Mouse (Mus musculus) heart, embryonic 14.5 days (tissue): ENCODE results near the gene Saysd1. TPM values are rescaled to one million over a fixed set of nuclear protein-coding genes. Genes with fewer than 3 reads are reported as not detected.

ENCODE experiments used
- ATAC-seq: fragments of 200-750 bp; cut with Nextera tagmentation; 2 replicates; pipeline ENCODE4 v1.8.0; 2017; ENCODE audit warnings: low read depth, moderate TSS enrichment; ENCODE audit not compliant: insufficient number of reproducible peaks, insufficient read depth, low FRiP score
- H3K27ac ChIP-seq, 2 experiments: fragments of 200-500 bp in 1 of 2; fragments of 300-500 bp in 1 of 2; sonication (generic) in 1 of 2; replicated peaks in 1 of 2; 2 replicates each; pipeline ENCODE4 v1.5.1; 2012 to 2014; ENCODE audit warnings: low read depth in 2 of 2, low read length in 2 of 2, control low read depth in 1 of 2, mild to moderate bottlenecking in 1 of 2, mixed read lengths in 1 of 2; ENCODE audit not compliant: control insufficient read depth in 1 of 2, insufficient read depth in 1 of 2
- H3K27me3 ChIP-seq: fragments of 300-500 bp; sonication (generic); 2 replicates; pipeline ENCODE4 v1.6.1; 2014; ENCODE audit warnings: mild to moderate bottlenecking, low read length, control low read depth; ENCODE audit not compliant: control insufficient read depth, insufficient read depth
- H3K36me3 ChIP-seq: fragments of 300-500 bp; sonication (generic); 2 replicates; pipeline ENCODE4 v1.6.1; 2014; ENCODE audit warnings: mild to moderate bottlenecking, control low read depth, low read length, mixed read lengths; ENCODE audit not compliant: control insufficient read depth, insufficient read depth
- H3K4me1 ChIP-seq, 2 experiments: fragments of 200-500 bp in 1 of 2; fragments of 300-500 bp in 1 of 2; sonication (generic) in 1 of 2; 2 replicates each; pipeline ENCODE4 v1.6.1; 2012 to 2014; ENCODE audit warnings: low read length in 2 of 2, control low read depth in 1 of 2, mixed read lengths in 1 of 2; ENCODE audit not compliant: control insufficient read depth in 2 of 2, insufficient read depth in 2 of 2
- H3K4me2 ChIP-seq: fragments of 300-500 bp; sonication (generic); 2 replicates; pipeline ENCODE4 v1.6.1; 2014; ENCODE audit warnings: mild to moderate bottlenecking, low read length
- H3K4me3 ChIP-seq, 2 experiments: fragments of 200-500 bp in 1 of 2; fragments of 300-500 bp in 1 of 2; sonication (generic) in 1 of 2; 2 replicates each; pipeline ENCODE4 v1.5.1; 2012 to 2014; ENCODE audit warnings: low read length in 2 of 2, mild to moderate bottlenecking in 2 of 2, control low read depth in 1 of 2, low read depth in 1 of 2, moderate library complexity in 1 of 2; ENCODE audit not compliant: control insufficient read depth in 1 of 2, insufficient read depth in 1 of 2
- H3K9ac ChIP-seq: fragments of 300-500 bp; sonication (generic); 2 replicates; pipeline ENCODE4 v1.6.1; 2014; ENCODE audit warnings: mild to moderate bottlenecking, low read length
- H3K9me3 ChIP-seq: fragments of 300-500 bp; sonication (generic); 2 replicates; pipeline ENCODE4 v1.6.1; 2016; ENCODE audit warnings: low read length, control low read depth; ENCODE audit not compliant: control insufficient read depth
- WGBS: fragments of 180-500 bp; shearing (Covaris S2); extraction: QIAGEN DNeasy Blood & Tissue Kit; methylation state at CpG from one replicate; pipeline ENCODE4 v1.1.7; 2014; 5-methylcytosine and 5-hydroxymethylcytosine counted together
- polyA plus RNA-seq: library from polyadenylated mRNA; unstranded; fragments of >200 nt; fragmentation: Nextera tagmentation; extraction: Ambion mirVana; gene quantifications from 2 replicates; pipeline ENCODE4 v1.2.1, GENCODE M21; 2014

Gene Saysd1
- polyA plus RNA-seq, 1 experiment from 2014 or later = 12.4 TPM

- H3K36me3 ChIP-seq = no peaks in the 10 kb centered on the region
- H3K4me2 ChIP-seq = no peak overlapping the region
- H3K27me3 ChIP-seq = no peaks in the 10 kb centered on the region
- ATAC-seq = no peak
- H3K9me3 ChIP-seq = no peaks in the 10 kb centered on the region
- no peak overlapping the region for H3K9ac ChIP-seq
- 78% methylated on average over 22 of the region's 22 CpGs for WGBS
- H3K27ac ChIP-seq = no peak overlapping the region
- H3K4me3 ChIP-seq = no peak overlapping the region
- peaks cover 0 to 2% of the 10 kb centered on the region in 2 experiments; a peak in 2 of 4 replicates for H3K4me1 ChIP-seq
These were observed 11.1 kb upstream of the Saysd1 start for GRCm38 (mm10) chr14:20149127-20150080.

GRCm38 (mm10) chr14:20148514-20148913 is 10.2 kb upstream of the Saysd1 start:
- Histone ChIP-seq H3K4me2 (no peak overlapping the region), H3K27ac (no peak overlapping the region), H3K4me3 (no peak overlapping the region), H3K9ac (no peak overlapping the region), H3K9me3 (no peaks in the 10 kb centered on the region), H3K27me3 (no peaks in the 10 kb centered on the region), H3K36me3 (no peaks in the 10 kb centered on the region), H3K4me1 (peaks cover 2 to 4% of the 10 kb centered on the region in 2 experiments; a peak in 2 of 4 replicates)
- no peak for ATAC-seq
- WGBS = 84% methylated on average over 11 of the region's 11 CpGs

GRCm38 (mm10) chr14:20147854-20148253 is 9.5 kb upstream of the Saysd1 start:
- 69% methylated on average over 7 of the region's 7 CpGs for WGBS

GRCm38 (mm10) chr14:20144093-20144492 is 5.8 kb upstream of the Saysd1 start:
- H3K4me3 ChIP-seq = no peak overlapping the region
- H3K9me3 ChIP-seq = no peaks in the 10 kb centered on the region
- no peaks in the 10 kb centered on the region for H3K36me3 ChIP-seq
- ATAC-seq = no peak
- no peak overlapping the region for H3K4me2 ChIP-seq
- no peak overlapping the region for H3K27ac ChIP-seq
- H3K27me3 ChIP-seq = no peaks in the 10 kb centered on the region
- peaks cover 2 to 5% of the 10 kb centered on the region in 2 experiments; a peak in 2 of 4 replicates for H3K4me1 ChIP-seq
- WGBS = 62% methylated on average over 4 of the region's 4 CpGs
- no peak overlapping the region for H3K9ac ChIP-seq

More at GRCm38 (mm10) chr14:20147854-20148253, 9.5 kb upstream of the Saysd1 start:
- no peak for ATAC-seq
- H3K27ac ChIP-seq = no peak overlapping the region
- H3K27me3 ChIP-seq = no peaks in the 10 kb centered on the region
- H3K4me2 ChIP-seq = no peak overlapping the region
- no peak overlapping the region for H3K4me3 ChIP-seq
- no peaks in the 10 kb centered on the region for H3K36me3 ChIP-seq
- peaks cover 2 to 5% of the 10 kb centered on the region in 2 experiments; a peak in 2 of 4 replicates for H3K4me1 ChIP-seq
- no peak overlapping the region for H3K9ac ChIP-seq
- no peaks in the 10 kb centered on the region for H3K9me3 ChIP-seq

- 84% methylated on average over 10 of the region's 10 CpGs for WGBS
- ATAC-seq = no peak
- Histone ChIP-seq H3K27me3 (no peaks in the 10 kb centered on the region), H3K4me3 (no peak overlapping the region), H3K9ac (no peak overlapping the region), H3K36me3 (no peaks in the 10 kb centered on the region), H3K27ac (no peak overlapping the region), H3K9me3 (no peaks in the 10 kb centered on the region), H3K4me2 (no peak overlapping the region), H3K4me1 (no peaks in the 10 kb centered on the region)
These were observed 3.2 kb downstream of the Saysd1 start for GRCm38 (mm10) chr14:20134965-20135671.

- ATAC-seq = no peak
- WGBS = 85% methylated on average over 6 of the region's 6 CpGs
- no peaks in the 10 kb centered on the region for H3K4me1 ChIP-seq
These were observed 10.2 kb downstream of the Saysd1 start for GRCm38 (mm10) chr14:20128162-20128561.

GRCm38 (mm10) chr14:20127406-20128087 is 10.8 kb downstream of the Saysd1 start:
- H3K27ac ChIP-seq = no peak overlapping the region
- H3K4me3 ChIP-seq = no peak overlapping the region
- H3K4me1 ChIP-seq = no peaks in the 10 kb centered on the region
- H3K27me3 ChIP-seq = no peaks in the 10 kb centered on the region
- no peak overlapping the region for H3K4me2 ChIP-seq
- H3K9ac ChIP-seq = no peak overlapping the region
- no peaks in the 10 kb centered on the region for H3K36me3 ChIP-seq
- WGBS = 74% methylated on average over 15 of the region's 15 CpGs
- no peaks in the 10 kb centered on the region for H3K9me3 ChIP-seq
- ATAC-seq = no peak

More at GRCm38 (mm10) chr14:20128162-20128561, 10.2 kb downstream of the Saysd1 start:
- H3K9ac ChIP-seq = no peak overlapping the region
- no peaks in the 10 kb centered on the region for H3K27me3 ChIP-seq
- H3K36me3 ChIP-seq = no peaks in the 10 kb centered on the region
- H3K27ac ChIP-seq = no peak overlapping the region
- no peak overlapping the region for H3K4me2 ChIP-seq
- H3K9me3 ChIP-seq = no peaks in the 10 kb centered on the region
- no peak overlapping the region for H3K4me3 ChIP-seq
